Mouse (Mus musculus) adipocyte (in vitro differentiated cells): Measurements from ENCODE around the gene Alg14.

ENCODE experiments used
- DNase-seq: peaks from one replicate; pipeline ENCODE4 v3.0.0-alpha.2; 2016; ENCODE audit warnings: low spot score

The Alg14 gene

DNA sequence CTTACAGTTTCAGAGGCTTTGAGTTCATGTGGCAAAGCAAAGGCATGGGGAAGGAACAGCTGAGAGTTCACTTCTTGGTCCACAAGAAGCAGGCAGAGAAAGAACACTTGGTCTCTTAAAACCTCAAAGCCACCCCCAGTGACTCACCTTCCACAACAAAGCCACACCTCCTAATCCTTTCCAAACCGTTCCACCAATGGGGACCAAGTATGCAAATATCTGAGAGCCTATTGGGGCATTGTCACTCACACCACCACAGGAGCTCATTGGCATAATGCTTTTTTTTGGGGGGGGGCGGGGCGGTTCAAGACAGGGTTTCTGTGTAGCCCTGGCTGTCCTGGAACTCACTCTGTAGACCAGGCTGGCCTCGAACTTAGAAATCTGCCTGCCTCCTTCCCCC lies 77.0 kb downstream of the Alg14 start:
- no peak for DNase-seq

DNA sequence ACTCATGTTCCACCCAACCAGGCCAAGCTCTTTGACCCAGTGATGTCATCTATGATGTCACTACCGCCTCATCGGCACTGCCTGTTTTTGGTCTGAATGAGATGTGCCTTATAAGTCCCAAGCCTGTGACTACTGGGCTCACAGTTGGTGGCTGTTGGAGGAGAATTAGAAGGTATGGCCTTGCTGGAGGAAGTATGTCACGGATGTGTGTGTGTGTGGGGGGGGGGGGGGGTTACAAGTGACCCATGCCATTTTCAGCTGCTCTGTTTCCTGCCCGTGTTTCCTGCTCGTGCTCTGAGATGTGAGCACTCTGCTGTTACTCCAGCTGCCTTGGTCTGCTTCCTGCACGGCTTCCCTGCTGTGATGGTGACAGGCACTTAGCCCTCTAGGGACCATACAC lies 77.9 kb downstream of the Alg14 start:
- DNase-seq: no peak

GRCm38 (mm10) chr3:121370301-121370700 lies 78.7 kb downstream of the Alg14 start:
- no peak for DNase-seq

DNA sequence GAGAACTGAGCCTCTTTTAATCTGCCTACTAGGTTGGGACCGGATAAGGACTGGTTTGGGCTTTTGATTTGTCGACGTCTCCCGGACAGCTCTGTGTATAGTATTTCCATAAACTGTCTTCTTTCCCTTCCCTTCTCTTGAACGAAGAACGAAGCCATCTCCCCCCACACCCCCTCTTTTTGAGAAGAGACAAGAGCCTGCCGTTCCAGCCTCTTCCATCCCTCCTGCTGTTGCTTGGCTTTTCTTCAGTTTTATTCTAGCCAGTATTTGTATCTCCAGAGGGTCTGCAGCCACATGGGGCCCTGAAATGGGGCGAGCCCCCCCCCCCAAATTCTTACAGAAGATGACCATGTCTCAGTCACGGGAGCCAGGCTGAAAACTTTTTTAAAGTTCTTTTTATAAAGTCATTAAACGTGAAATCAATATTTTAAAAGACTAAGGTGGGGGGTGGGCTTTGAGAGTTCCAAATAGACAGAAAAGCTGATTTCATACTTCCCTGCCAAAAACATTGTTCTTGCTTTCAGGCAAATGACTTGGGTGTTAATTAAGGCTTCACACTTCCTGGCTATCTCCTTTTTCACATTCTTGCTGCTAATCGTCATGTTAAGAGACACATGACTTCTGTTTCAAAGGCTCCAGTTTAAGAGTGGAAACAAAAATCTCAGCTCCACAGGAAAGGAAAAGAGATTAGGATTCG lies 79.4 kb downstream of the Alg14 start:
- no peak for DNase-seq

GRCm38 (mm10) chr3:121371527-121372220 lies 80.1 kb downstream of the Alg14 start:
- DNase-seq: no peak

- no peak for DNase-seq
Measured at GRCm38 (mm10) chr3:121373897-121374441, 82.4 kb downstream of the Alg14 start.

GRCm38 (mm10) chr3:121375541-121376129 lies 84.1 kb downstream of the Alg14 start:
- DNase-seq: peak; percentile 18

GRCm38 (mm10) chr3:121378708-121379612 lies 87.4 kb downstream of the Alg14 start:
- peak; percentile 79 for DNase-seq

GRCm38 (mm10) chr3:121379699-121380098 lies 88.1 kb downstream of the Alg14 start:
- DNase-seq: no peak

DNA sequence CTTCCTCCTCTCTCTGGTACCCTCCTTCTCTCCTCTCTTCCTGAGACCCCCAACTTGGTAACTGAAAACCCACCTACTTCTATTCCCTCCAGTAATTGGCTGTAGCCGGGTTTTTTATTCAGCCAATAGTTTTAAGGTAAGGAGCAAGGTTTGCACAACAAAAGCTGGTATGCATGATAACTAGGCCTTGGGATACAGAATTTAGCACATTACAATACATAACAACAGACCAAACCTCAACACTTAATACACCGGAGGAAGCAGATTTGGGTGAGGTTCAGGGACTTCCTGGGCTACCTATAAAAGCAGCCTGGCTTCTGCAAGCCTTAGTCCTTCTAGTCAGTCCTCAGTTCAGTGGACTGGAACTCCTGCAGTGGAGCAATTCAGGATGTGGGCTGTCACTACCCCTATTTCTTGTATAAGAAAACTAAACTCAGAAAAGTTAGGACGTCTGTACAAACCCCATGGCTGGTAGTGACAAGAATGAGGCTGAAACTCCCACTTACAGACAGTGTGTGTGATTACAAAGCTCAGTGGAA lies 96.0 kb downstream of the Alg14 start:
- no peak for DNase-seq

GRCm38 (mm10) chr3:121389366-121389765 lies 97.8 kb downstream of the Alg14 start:
- no peak for DNase-seq

DNA sequence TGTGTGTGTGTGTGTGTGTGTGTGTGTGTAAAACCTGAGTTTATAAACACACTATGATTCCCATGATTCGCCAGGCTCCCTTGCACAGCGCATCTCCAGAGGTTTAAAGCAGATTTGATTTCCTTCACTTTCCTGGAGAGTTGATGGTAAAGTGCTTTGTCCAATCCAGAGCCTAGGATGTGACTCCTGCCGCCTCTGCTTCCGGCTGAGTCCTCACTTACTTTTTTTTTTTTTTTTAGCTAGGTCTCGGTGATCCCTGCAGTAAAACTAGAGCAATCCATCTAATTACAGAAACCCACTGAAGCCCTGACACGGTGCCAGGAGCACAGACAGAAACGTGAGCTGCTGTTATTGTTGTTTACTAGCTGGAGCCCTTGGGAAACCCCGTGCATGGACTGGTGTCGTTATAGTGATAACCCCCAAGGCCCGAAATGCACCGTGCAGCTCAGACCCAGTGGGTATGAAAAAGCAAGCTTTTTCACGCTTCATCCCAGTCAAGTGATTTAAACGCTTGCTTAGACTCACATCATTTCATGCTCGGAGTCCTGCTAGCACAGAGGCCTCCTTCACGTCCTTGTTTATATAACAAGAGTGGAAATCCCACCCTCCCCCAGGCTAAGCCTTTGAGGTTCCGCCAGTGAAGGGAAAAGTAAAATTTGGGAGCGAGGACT lies 98.4 kb downstream of the Alg14 start:
- no peak for DNase-seq

DNA sequence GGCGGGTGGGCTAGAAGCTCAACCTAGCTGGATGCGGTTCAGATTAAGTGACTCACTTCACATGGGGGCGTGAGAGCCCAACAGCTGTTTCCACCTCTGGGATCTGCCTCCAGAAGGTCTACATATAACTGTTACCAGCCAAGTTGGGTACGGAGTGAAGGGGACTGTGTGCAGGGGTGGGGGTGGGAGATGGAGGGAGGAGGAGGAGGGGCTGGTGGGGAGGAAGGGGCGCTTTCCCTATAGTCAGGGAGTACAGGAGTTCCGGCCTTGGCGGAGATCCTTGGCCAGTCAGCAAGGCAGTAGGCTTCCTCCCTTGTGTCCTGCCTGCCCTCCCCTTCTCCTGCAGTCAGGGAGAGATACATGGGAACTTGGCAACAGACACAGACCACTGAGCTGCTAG lies 99.2 kb downstream of the Alg14 start:
- DNase-seq: no peak

DNA sequence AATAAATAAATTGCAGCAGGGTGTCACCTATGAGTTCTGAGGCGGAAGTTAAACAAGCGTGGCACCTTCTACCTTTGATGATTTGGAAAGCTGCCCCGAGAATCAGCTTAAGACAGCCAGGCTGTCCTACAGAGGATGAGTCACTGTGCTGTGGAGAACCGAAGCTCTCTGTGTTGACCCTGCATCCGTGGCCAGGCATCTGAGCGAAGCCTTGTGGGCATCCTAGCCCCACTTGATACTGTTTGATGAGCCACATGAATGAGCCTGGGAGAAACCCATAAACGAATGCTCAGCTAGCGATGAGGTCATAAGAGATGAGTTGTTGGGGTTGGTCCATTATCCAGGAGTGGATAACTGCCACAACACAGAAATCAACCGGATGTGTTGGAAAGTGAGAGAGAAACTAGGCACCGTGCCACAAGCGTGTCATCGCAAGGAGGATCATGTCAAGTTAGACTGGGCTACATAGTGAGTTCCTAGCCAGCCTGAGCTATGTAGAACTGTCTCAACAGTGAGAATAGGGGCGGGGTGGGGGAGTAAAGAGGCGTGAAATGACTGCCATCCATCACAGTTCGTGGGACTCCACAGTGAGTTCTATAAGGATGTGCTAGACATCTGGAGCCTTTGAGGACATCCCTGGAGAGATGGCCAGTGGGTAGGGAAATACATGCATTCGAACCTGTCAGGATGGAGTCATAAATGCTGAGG lies 104.2 kb downstream of the Alg14 start:
- DNase-seq: no peak

GRCm38 (mm10) chr3:121396561-121396960 lies 105.0 kb downstream of the Alg14 start:
- no peak for DNase-seq

DNA sequence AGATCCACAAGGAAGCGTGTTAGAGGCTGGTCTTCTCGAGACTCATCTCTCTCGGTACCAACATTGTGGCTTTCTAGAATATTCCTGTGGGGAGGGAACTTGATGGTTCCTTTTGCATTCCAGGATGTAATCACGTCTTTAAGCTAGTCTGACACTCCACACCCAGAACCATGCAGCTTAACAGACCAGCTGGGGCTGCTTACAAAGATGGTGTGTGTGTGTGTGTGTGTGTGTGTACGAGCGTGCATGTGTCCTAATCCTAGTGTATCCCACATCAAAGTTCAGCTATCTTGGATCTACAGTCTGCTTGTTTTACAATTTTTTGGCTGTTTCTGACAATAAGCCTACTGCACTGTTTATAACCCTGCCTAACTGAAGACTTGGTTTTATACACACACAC lies 105.4 kb downstream of the Alg14 start:
- no peak for DNase-seq

- DNase-seq: no peak
Measured at GRCm38 (mm10) chr3:121401384-121401783, 109.8 kb downstream of the Alg14 start.

GRCm38 (mm10) chr3:121402096-121402495 lies 110.5 kb downstream of the Alg14 start:
- no peak for DNase-seq

DNA sequence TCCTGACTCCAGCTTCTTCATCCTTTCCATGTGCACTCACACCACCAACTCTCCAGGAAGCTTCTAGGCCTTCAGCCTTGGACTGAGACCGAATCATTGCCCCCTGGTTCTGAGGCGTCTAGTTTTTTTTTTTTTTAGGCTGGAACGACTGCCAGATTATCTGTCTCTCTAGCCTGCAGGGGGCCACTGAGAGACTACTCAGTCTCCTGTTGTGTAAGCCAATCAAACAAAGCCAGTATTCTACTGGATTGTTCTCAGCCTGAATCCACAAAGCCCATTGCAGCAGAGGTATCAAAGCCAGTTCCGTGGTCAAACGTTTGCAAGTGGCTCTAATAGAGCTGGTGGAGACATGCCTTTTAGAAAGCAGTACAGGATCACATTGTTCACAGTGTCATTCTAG lies 111.9 kb downstream of the Alg14 start:
- no peak for DNase-seq

- DNase-seq: no peak
Measured at GRCm38 (mm10) chr3:121405101-121405500, 113.5 kb downstream of the Alg14 start.

DNA sequence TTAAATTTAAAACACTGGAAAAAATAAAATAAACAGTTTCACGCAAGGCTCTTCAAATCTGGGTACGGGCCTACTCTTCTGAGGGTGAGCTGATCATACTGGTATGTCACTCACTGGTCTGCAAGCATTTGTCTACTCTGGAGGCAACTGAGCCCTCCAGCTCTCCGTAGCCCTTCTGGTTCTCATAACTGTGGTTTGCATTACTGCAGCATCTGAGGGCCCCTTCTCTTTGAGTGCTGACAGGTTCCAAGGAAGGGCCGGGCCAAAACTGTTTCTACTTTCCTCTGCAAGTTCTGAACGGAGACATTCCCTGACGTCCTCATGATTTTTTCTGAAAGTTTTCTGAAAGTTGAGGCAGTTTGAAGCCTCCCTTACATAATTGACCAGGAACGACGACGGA lies 115.8 kb downstream of the Alg14 start:
- DNase-seq: no peak
